In genomic region chr2:90559688-90560196, GRCm38 (mm10) we compare ENCODE assay signal across 14 mouse cellular contexts. TPM values are rescaled to one million over a fixed set of nuclear protein-coding genes. Genes with fewer than 3 reads are reported as not detected.
A peak's percentile ranks its signal among the peaks of the same experiment; 100 is the strongest.
DNase-seq lines count a peak whose midpoint lies in the region; TF ChIP-seq lines count a peak whose summit lies in the region.
"Had no signal": no experiment of that assay in that cellular context is flagged by ENCODE, and none has a peak within 500 bp of the region (broad histone marks: within the 10 kb centered on the region; RNA-seq: fewer than 3 reads in every experiment).

No protein-coding gene starts in this region.

- DNase-seq in layer of hippocampus, adult 2 months (ENCODE audit: low spot score in 2 of 2): no peak
- DNase-seq in layer of hippocampus, adult 9-11 months: no peak
- DNase-seq in MEL-GATA-1-ER (ENCODE audit: extremely low read depth, low read depth) (peak; percentile 91), liver (peak; percentile 77)
- no peak for DNase-seq in layer of hippocampus, adult 18-20 months (ENCODE audit: low spot score in 2 of 2)
- no peak for DNase-seq in ovary, postnatal 10 days (ENCODE audit: low spot score)
- no peak for DNase-seq in gastrocnemius, postnatal 10 days
- DNase-seq: adrenal gland, postnatal 10 days; kidney, adult 2 months; right cerebral cortex, adult 18-20 months had no signal

- H3K4me3 ChIP-seq in layer of hippocampus, adult 2 months: no peak overlapping the region
- no peak overlapping the region for H3K4me3 ChIP-seq in ES-Bruce4 (ENCODE audit: low read depth, low read length)
- H3K4me3 ChIP-seq: embryonic facial prominence, embryonic 15.5 days; hindbrain, embryonic 12.5 days; neural tube, embryonic 12.5 days had no signal

- no peak for TF ChIP-seq CTCF in layer of hippocampus, adult 2 months (conservative IDR thresholded peaks at IDR 0.05)
- no peak for TF ChIP-seq CTCF in ES-Bruce4 (IDR thresholded peaks at IDR 0.05; ENCODE audit: low read depth, low read length)

- no peak overlapping the region for H3K9ac ChIP-seq in ES-Bruce4 (ENCODE audit: low read depth, poor library complexity, severe bottlenecking)
- H3K9ac ChIP-seq: embryonic facial prominence, embryonic 15.5 days; hindbrain, embryonic 12.5 days; neural tube, embryonic 12.5 days had no signal

- H3K4me1 ChIP-seq in ES-Bruce4 (ENCODE audit: control insufficient read depth, insufficient read depth, low read length): peaks cover 5% of the 10 kb centered on the region
- H3K4me1 ChIP-seq: neural tube, embryonic 12.5 days had no signal

- no peaks in the 10 kb centered on the region for H3K27me3 ChIP-seq in ES-Bruce4 (ENCODE audit: control insufficient read depth, insufficient read depth, low read length, poor library complexity, severe bottlenecking)
- H3K27me3 ChIP-seq: embryonic facial prominence, embryonic 15.5 days; hindbrain, embryonic 12.5 days; neural tube, embryonic 12.5 days had no signal

- 0 out of 2 replicates have a peak, but pooled peaks have one; percentile 66 for TF ChIP-seq EP300 in ES-Bruce4 (IDR thresholded peaks at IDR 0.05; ENCODE audit: insufficient read depth, low read depth, low read length)

- no peaks in the 10 kb centered on the region for H3K9me3 ChIP-seq in ES-Bruce4 (replicated peaks; ENCODE audit: control insufficient read depth, insufficient read depth, low read length, poor library complexity, severe bottlenecking)
- H3K9me3 ChIP-seq: embryonic facial prominence, embryonic 15.5 days; hindbrain, embryonic 12.5 days; neural tube, embryonic 12.5 days had no signal

- peak overlapping the region; percentile 76 for H3K27ac ChIP-seq in layer of hippocampus, adult 2 months
- peak overlapping the region; percentile 43; the same call in 1 of the 2 replicates for H3K27ac ChIP-seq in ES-Bruce4 (ENCODE audit: insufficient read depth, low read length)
- H3K27ac ChIP-seq: embryonic facial prominence, embryonic 15.5 days; hindbrain, embryonic 12.5 days; neural tube, embryonic 12.5 days had no signal

- H3K36me3 ChIP-seq in ES-Bruce4 (ENCODE audit: control insufficient read depth, insufficient read depth, low read length, poor library complexity, severe bottlenecking): no peaks in the 10 kb centered on the region
- H3K36me3 ChIP-seq: embryonic facial prominence, embryonic 15.5 days; hindbrain, embryonic 12.5 days; neural tube, embryonic 12.5 days had no signal

- no peak for TF ChIP-seq POLR2A in ES-Bruce4 (IDR thresholded peaks at IDR 0.05; ENCODE audit: insufficient read depth, low read length)

RNA-seq across cellular contexts. Expression of gene Ptprj, which starts 20.7 kb away (rescaled TPM):
- total RNA-seq in layer of hippocampus, adult 2 months (2021): 100 to 1,000 TPM; 128 to 130 TPM
- 5.5 and 5.9 TPM in 2 replicates for polyA plus RNA-seq in ES-Bruce4 (2011; ENCODE audit: insufficient read depth, insufficient read length, low read depth, missing spikeins)
- total RNA-seq in layer of hippocampus, adult 18-20 months (2021): 100 to 1,000 TPM; 114 TPM
- total RNA-seq in gastrocnemius, postnatal 10 days (2021): 1 to 10 TPM; 7.5 to 9.5 TPM

Comparison
In these comparisons a context has a peak if more than half of its experiments do, and no peak if none do; other contexts are left out.
1. DNase-seq: peak in MEL-GATA-1-ER (single experiment) and liver (single experiment); none in layer of hippocampus, adult 2 months (0 of 2), layer of hippocampus, adult 9-11 months (single experiment), layer of hippocampus, adult 18-20 months (0 of 2), ovary, postnatal 10 days (single experiment) and gastrocnemius, postnatal 10 days (single experiment).
2. RNA of gene Ptprj, which starts 20.7 kb away (total RNA-seq): 128 to 130 TPM in layer of hippocampus, adult 2 months and 114 TPM in layer of hippocampus, adult 18-20 months; 7.5 to 9.5 TPM in gastrocnemius, postnatal 10 days; every median in the first group is over 10 times any median in the second.